ENCODE assay signal across 10 mouse cellular contexts in genomic region chr14:101477081-101477826, GRCm38 (mm10).
A peak's percentile ranks its signal among the peaks of the same experiment; 100 is the strongest.
DNase-seq lines count a peak whose midpoint lies in the region; ATAC-seq and TF ChIP-seq lines count a peak whose summit lies in the region.
"Had no signal": no experiment of that assay in that cellular context is flagged by ENCODE, and none has a peak within 500 bp of the region (broad histone marks: within the 10 kb centered on the region; RNA-seq: fewer than 3 reads in every experiment).

No protein-coding gene starts in this region.

- peaks cover 21% of the 10 kb centered on the region for H3K36me3 ChIP-seq in heart, embryonic 16.5 days (ENCODE audit: control insufficient read depth, insufficient read depth)
- H3K36me3 ChIP-seq in midbrain, embryonic 14.5 days (ENCODE audit: control insufficient read depth, insufficient read depth, low read length), result no peaks in the 10 kb centered on the region
- no peaks in the 10 kb centered on the region; the same call in 1 of the 2 replicates for H3K36me3 ChIP-seq in stomach, postnatal 0 days (ENCODE audit: control insufficient read depth, insufficient read depth, low read length)

- no peak overlapping the region for H3K27ac ChIP-seq in heart, embryonic 16.5 days (ENCODE audit: low read length)
- H3K27ac ChIP-seq in midbrain, embryonic 14.5 days (replicated peaks; ENCODE audit: low read depth, low read length), result no peak overlapping the region
- no peak overlapping the region for H3K27ac ChIP-seq in stomach, postnatal 0 days (replicated peaks)

- ATAC-seq in heart, embryonic 16.5 days (replicated peaks; ENCODE audit: extremely low read depth, insufficient read depth, low FRiP score), result 0 out of 2 replicates have a peak, but pooled peaks have one; percentile 37
- ATAC-seq in midbrain, embryonic 14.5 days (ENCODE audit: low FRiP score, low TSS enrichment), result no peak
- no peak for ATAC-seq in stomach, postnatal 0 days (ENCODE audit: low FRiP score, low TSS enrichment)

- no peak for DNase-seq in heart, adult 8-10 months (ENCODE audit: low spot score)
- peak; percentile 62 for DNase-seq in embryo, embryonic 10 days (ENCODE audit: low spot score)
- DNase-seq in kidney, postnatal 14 days, result peak; percentile 68
- DNase-seq in thymus, postnatal 25 days, result peak; percentile 57
- no peak for DNase-seq in midbrain, embryonic 14.5 days
- no peak for DNase-seq in stomach, postnatal 0 days (ENCODE audit: low spot score)
- no peak for DNase-seq in cerebellum, adult 8-10 months
- DNase-seq: heart, postnatal 36 days; lung, postnatal 14 days had no signal

- no peak overlapping the region for H3K4me3 ChIP-seq in heart, embryonic 16.5 days (ENCODE audit: low read length)
- H3K4me3 ChIP-seq in midbrain, embryonic 14.5 days (replicated peaks; ENCODE audit: low read depth, low read length), result no peak overlapping the region
- H3K4me3 ChIP-seq in stomach, postnatal 0 days (ENCODE audit: low read depth, low read length), result no peak overlapping the region

- no peak overlapping the region for H3K4me2 ChIP-seq in heart, embryonic 16.5 days (ENCODE audit: low read depth, low read length)
- no peak overlapping the region for H3K4me2 ChIP-seq in midbrain, embryonic 14.5 days (ENCODE audit: low read length)
- H3K4me2 ChIP-seq in stomach, postnatal 0 days (replicated peaks; ENCODE audit: low read depth), result no peak overlapping the region

- WGBS in heart, embryonic 16.5 days, result 57% methylated on average over 20 of the region's 20 CpGs
- 82% methylated on average over 20 of the region's 20 CpGs for WGBS in midbrain, embryonic 14.5 days
- WGBS in stomach, postnatal 0 days, result 61% methylated on average over 20 of the region's 20 CpGs

- TF ChIP-seq EP300 in stomach, postnatal 0 days (optimal IDR thresholded peaks at IDR 0.05), result no peak

- H3K27me3 ChIP-seq in heart, embryonic 16.5 days (ENCODE audit: control insufficient read depth, insufficient read depth, low read length), result no peaks in the 10 kb centered on the region
- H3K27me3 ChIP-seq in midbrain, embryonic 14.5 days (ENCODE audit: control insufficient read depth, insufficient read depth, low read length), result no peaks in the 10 kb centered on the region
- no peaks in the 10 kb centered on the region for H3K27me3 ChIP-seq in stomach, postnatal 0 days (ENCODE audit: control insufficient read depth, insufficient read depth, low read length)

- TF ChIP-seq CTCF in stomach, postnatal 0 days (IDR thresholded peaks at IDR 0.05; ENCODE audit: low read depth), result no peak

- H3K4me1 ChIP-seq in heart, embryonic 16.5 days (ENCODE audit: control insufficient read depth, insufficient read depth, low read length), result no peaks in the 10 kb centered on the region; the same call in 1 of the 2 replicates
- no peaks in the 10 kb centered on the region for H3K4me1 ChIP-seq in midbrain, embryonic 14.5 days (ENCODE audit: control insufficient read depth, insufficient read depth, low read length)
- no peaks in the 10 kb centered on the region for H3K4me1 ChIP-seq in stomach, postnatal 0 days (replicated peaks; ENCODE audit: control insufficient read depth, insufficient read depth)

- H3K9me3 ChIP-seq in heart, embryonic 16.5 days (replicated peaks; ENCODE audit: control insufficient read depth, low read length), result no peaks in the 10 kb centered on the region
- no peaks in the 10 kb centered on the region for H3K9me3 ChIP-seq in midbrain, embryonic 14.5 days (ENCODE audit: control insufficient read depth, low read length)
- no peaks in the 10 kb centered on the region for H3K9me3 ChIP-seq in stomach, postnatal 0 days (ENCODE audit: control insufficient read depth, low read length)

- H3K9ac ChIP-seq in heart, embryonic 16.5 days (ENCODE audit: low read length), result no peak overlapping the region
- no peak overlapping the region for H3K9ac ChIP-seq in midbrain, embryonic 14.5 days (replicated peaks; ENCODE audit: low read length)
- H3K9ac ChIP-seq in stomach, postnatal 0 days (ENCODE audit: low read length), result no peak overlapping the region

Comparison
In these comparisons a context has a peak if more than half of its experiments do, and no peak if none do; other contexts are left out.
1. DNase-seq: peak in embryo, embryonic 10 days (single experiment), kidney, postnatal 14 days (single experiment) and thymus, postnatal 25 days (single experiment); none in heart, adult 8-10 months (single experiment), midbrain, embryonic 14.5 days (single experiment), stomach, postnatal 0 days (single experiment) and cerebellum, adult 8-10 months (single experiment).